Mouse (Mus musculus) C2C12 (cell line): ENCODE measurements around the gene Lnx1.

Source experiments
- CEBPB ChIP-seq: IDR thresholded peaks from one replicate; pipeline ENCODE4 v1.6.1; 2011; ENCODE audit warnings: low read depth, mild to moderate bottlenecking, control low read depth, moderate library complexity
- CTCF ChIP-seq: IDR thresholded peaks from one replicate; pipeline ENCODE4 v1.5.1; 2011; ENCODE audit not compliant: control insufficient read depth, insufficient read depth, insufficient read length
- FOSL1 ChIP-seq: IDR thresholded peaks from one replicate; pipeline ENCODE4 v1.8.0; 2011; ENCODE audit warnings: mild to moderate bottlenecking, low read length; ENCODE audit not compliant: poor library complexity, insufficient read depth, severe bottlenecking
- MAX ChIP-seq: IDR thresholded peaks from one replicate; pipeline ENCODE4 v1.6.1; 2011; ENCODE audit warnings: mild to moderate bottlenecking, control low read depth
- MYOD1 ChIP-seq: IDR thresholded peaks from one replicate; pipeline ENCODE4 v1.6.1; 2011; ENCODE audit warnings: low read depth; ENCODE audit not compliant: control insufficient read depth, insufficient read length
- MYOG ChIP-seq: IDR thresholded peaks from one replicate; pipeline ENCODE4 v1.6.1; 2011; ENCODE audit not compliant: control insufficient read depth, insufficient read length; ENCODE audit errors: extremely low read depth
- USF1 ChIP-seq: IDR thresholded peaks from one replicate; pipeline ENCODE4 v1.6.1; 2011; ENCODE audit warnings: low read depth, mild to moderate bottlenecking, control low read depth, moderate library complexity

- no peak for TF ChIP-seq CTCF
- TF ChIP-seq USF1: no peak
- no peak for TF ChIP-seq MAX
- TF ChIP-seq MYOG: no peak
- no peak for TF ChIP-seq FOSL1
- no peak for TF ChIP-seq MYOD1
- no peak for TF ChIP-seq CEBPB
These were observed 43.4 kb downstream of the Lnx1 start for GRCm38 (mm10) chr5:74659281-74659680.
